Mouse (Mus musculus): ENCODE measurements around the gene Zic3. TPM values are rescaled to one million over a fixed set of nuclear protein-coding genes. Genes with fewer than 3 reads are reported as not detected.

Gene Zic3
- total RNA-seq, 1 experiment = 41.0 TPM

DNA sequence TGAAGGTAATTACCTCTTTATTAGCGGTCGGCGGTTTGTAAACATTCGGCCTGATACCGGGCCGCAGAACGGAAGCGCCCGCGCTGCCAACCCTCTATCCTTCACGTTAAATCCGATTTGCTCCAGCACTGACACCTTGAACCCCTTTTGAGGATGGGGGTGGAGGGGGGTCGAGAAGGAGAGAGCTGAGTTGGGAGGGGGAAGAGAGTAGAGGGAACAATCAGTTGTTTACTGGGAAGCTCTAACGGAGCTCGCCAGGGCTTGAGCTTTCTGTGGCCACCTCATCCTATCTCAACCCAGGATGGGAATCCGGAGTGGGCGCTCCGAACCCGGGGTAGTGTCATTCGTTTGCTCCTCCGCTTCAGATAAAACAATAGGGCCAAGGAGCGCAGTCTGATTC lies 11.0 kb downstream of the Zic3 start:
- peak overlapping the region; percentile 82 for H3K9ac ChIP-seq (ENCODE audit: insufficient read depth, low read depth, low read length, poor library complexity, severe bottlenecking)
- no peaks in the 10 kb centered on the region; a peak in 1 of 4 replicates for H3K4me1 ChIP-seq (ENCODE audit: control insufficient read depth in 2 of 2, insufficient read depth in 2 of 2, low read length in 2 of 2, poor library complexity in 1 of 2)
- peak overlapping the region; percentile 97; the same call in 1 of the 2 replicates for H3K27ac ChIP-seq (ENCODE audit: insufficient read depth, low read depth, low read length, poor library complexity, severe bottlenecking)
- peak overlapping the region; percentile 89 to 96 for H3K4me3 ChIP-seq (ENCODE audit: insufficient read depth in 1 of 2, low read depth in 1 of 2, low read length in 2 of 2, poor library complexity in 1 of 2, severe bottlenecking in 1 of 2)
- no peak for DNase-seq (ENCODE audit: low read depth, low spot score)
- peaks cover 25% of the 10 kb centered on the region for H3K36me3 ChIP-seq (ENCODE audit: control insufficient read depth, insufficient read depth, low read length, poor library complexity, severe bottlenecking)
- H3K9me3 ChIP-seq (ENCODE audit: control insufficient read depth, insufficient read depth, low read depth, low read length) = no peaks in the 10 kb centered on the region
- TF ChIP-seq ZC3H11A (IDR thresholded peaks at IDR 0.05; ENCODE audit: borderline replicate concordance, low read depth, low read length) = no peak
- no peak for TF ChIP-seq MAFK (IDR thresholded peaks at IDR 0.05; ENCODE audit: insufficient read depth, low read depth, low read length)
- no peak for TF ChIP-seq CHD2 (IDR thresholded peaks at IDR 0.05; ENCODE audit: low read depth, low read length)
- TF ChIP-seq ZNF384 (IDR thresholded peaks at IDR 0.05; ENCODE audit: low read depth, low read length) = no peak
- TF ChIP-seq HCFC1 (IDR thresholded peaks at IDR 0.05; ENCODE audit: borderline replicate concordance, insufficient read depth, low read length) = no peak
- in situ Hi-C loops (cut with MboI; ENCODE audit: low sequenced_read_pairs in 2 of 2, unreplicated experiment in 2 of 2) = no loop called here

- Histone ChIP-seq H3K36me3 (ENCODE audit: control insufficient read depth, insufficient read depth, low read length, poor library complexity, severe bottlenecking) (peaks cover 7% of the 10 kb centered on the region), H3K4me1 (ENCODE audit: control insufficient read depth in 2 of 2, insufficient read depth in 2 of 2, low read length in 2 of 2, poor library complexity in 1 of 2) (peaks cover 0 to 13% of the 10 kb centered on the region in 2 experiments; a peak in 2 of 4 replicates), H3K9ac (ENCODE audit: insufficient read depth, low read depth, low read length, poor library complexity, severe bottlenecking) (peak overlapping the region; percentile 88), H3K9me3 (ENCODE audit: control insufficient read depth, insufficient read depth, low read depth, low read length) (no peaks in the 10 kb centered on the region), H3K4me3 (ENCODE audit: insufficient read depth in 1 of 2, low read depth in 1 of 2, low read length in 2 of 2, poor library complexity in 1 of 2, severe bottlenecking in 1 of 2) (peak overlapping the region; percentile 62 to 64), H3K27ac (ENCODE audit: insufficient read depth, low read depth, low read length, poor library complexity, severe bottlenecking) (peak overlapping the region; percentile 100)
- DNase-seq (ENCODE audit: low read depth, low spot score) = no peak
- in situ Hi-C loops (cut with MboI; ENCODE audit: low sequenced_read_pairs in 2 of 2, unreplicated experiment in 2 of 2) = no loop called here
- TF ChIP-seq ZC3H11A (IDR thresholded peaks at IDR 0.05; ENCODE audit: borderline replicate concordance, low read depth, low read length) (no peak), CHD2 (IDR thresholded peaks at IDR 0.05; ENCODE audit: low read depth, low read length) (no peak), MAFK (IDR thresholded peaks at IDR 0.05; ENCODE audit: insufficient read depth, low read depth, low read length) (no peak), ZNF384 (IDR thresholded peaks at IDR 0.05; ENCODE audit: low read depth, low read length) (no peak), HCFC1 (IDR thresholded peaks at IDR 0.05; ENCODE audit: borderline replicate concordance, insufficient read depth, low read length) (no peak)
Measured at GRCm38 (mm10) chrX:58038061-58039007, 15.8 kb downstream of the Zic3 start.

DNA sequence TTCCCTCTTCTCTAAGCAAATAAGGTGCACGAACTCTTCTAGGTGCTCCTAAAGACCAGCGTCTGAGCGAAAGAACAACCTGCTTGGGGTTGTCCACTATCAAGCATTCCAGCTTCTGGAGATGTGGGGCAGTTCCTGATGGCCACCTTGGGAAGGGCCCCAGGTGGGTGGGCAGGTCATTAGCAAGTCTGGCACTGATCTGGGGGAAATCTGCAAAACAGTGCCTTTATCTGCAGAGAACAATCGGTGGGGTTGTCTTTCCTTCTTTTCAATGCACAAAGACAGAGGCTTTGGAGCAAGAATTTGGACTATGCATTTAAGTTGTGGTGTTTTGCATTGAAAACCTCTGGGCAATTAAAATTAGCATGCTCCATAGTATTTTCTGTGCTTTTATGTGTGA lies 17.2 kb downstream of the Zic3 start:
- Histone ChIP-seq H3K9me3 (ENCODE audit: control insufficient read depth, insufficient read depth, low read depth, low read length) (no peaks in the 10 kb centered on the region), H3K9ac (ENCODE audit: insufficient read depth, low read depth, low read length, poor library complexity, severe bottlenecking) (peak overlapping the region; percentile 88), H3K27ac (ENCODE audit: insufficient read depth, low read depth, low read length, poor library complexity, severe bottlenecking) (peak overlapping the region; percentile 100), H3K4me3 (ENCODE audit: insufficient read depth in 1 of 2, low read depth in 1 of 2, low read length in 2 of 2, poor library complexity in 1 of 2, severe bottlenecking in 1 of 2) (peak overlapping the region; percentile 51 to 64; a peak in 3 of 4 replicates), H3K36me3 (ENCODE audit: control insufficient read depth, insufficient read depth, low read length, poor library complexity, severe bottlenecking) (no peaks in the 10 kb centered on the region; the same call in 1 of the 2 replicates), H3K4me1 (ENCODE audit: control insufficient read depth in 2 of 2, insufficient read depth in 2 of 2, low read length in 2 of 2, poor library complexity in 1 of 2) (peaks cover 0 to 13% of the 10 kb centered on the region in 2 experiments; a peak in 2 of 4 replicates)
- no peak for TF ChIP-seq ZC3H11A (IDR thresholded peaks at IDR 0.05; ENCODE audit: borderline replicate concordance, low read depth, low read length)
- TF ChIP-seq HCFC1 (IDR thresholded peaks at IDR 0.05; ENCODE audit: borderline replicate concordance, insufficient read depth, low read length) = no peak
- no peak for TF ChIP-seq ZNF384 (IDR thresholded peaks at IDR 0.05; ENCODE audit: low read depth, low read length)
- no peak for TF ChIP-seq MAFK (IDR thresholded peaks at IDR 0.05; ENCODE audit: insufficient read depth, low read depth, low read length)
- no peak for TF ChIP-seq CHD2 (IDR thresholded peaks at IDR 0.05; ENCODE audit: low read depth, low read length)
- DNase-seq (ENCODE audit: low read depth, low spot score) = no peak
- in situ Hi-C loops (cut with MboI; ENCODE audit: low sequenced_read_pairs in 2 of 2, unreplicated experiment in 2 of 2) = no loop called here

GRCm38 (mm10) chrX:58041865-58042264 lies 19.4 kb downstream of the Zic3 start:
- Histone ChIP-seq H3K9ac (ENCODE audit: insufficient read depth, low read depth, low read length, poor library complexity, severe bottlenecking) (no peak overlapping the region), H3K4me1 (ENCODE audit: control insufficient read depth in 2 of 2, insufficient read depth in 2 of 2, low read length in 2 of 2, poor library complexity in 1 of 2) (peaks cover 0 to 13% of the 10 kb centered on the region in 2 experiments; a peak in 2 of 4 replicates), H3K9me3 (ENCODE audit: control insufficient read depth, insufficient read depth, low read depth, low read length) (no peaks in the 10 kb centered on the region), H3K36me3 (ENCODE audit: control insufficient read depth, insufficient read depth, low read length, poor library complexity, severe bottlenecking) (no peaks in the 10 kb centered on the region; the same call in 1 of the 2 replicates), H3K27ac (ENCODE audit: insufficient read depth, low read depth, low read length, poor library complexity, severe bottlenecking) (peak overlapping the region; percentile 93; the same call in 1 of the 2 replicates), H3K4me3 (ENCODE audit: insufficient read depth in 1 of 2, low read depth in 1 of 2, low read length in 2 of 2, poor library complexity in 1 of 2, severe bottlenecking in 1 of 2) (no peak overlapping the region)
- TF ChIP-seq ZC3H11A (IDR thresholded peaks at IDR 0.05; ENCODE audit: borderline replicate concordance, low read depth, low read length) (no peak), MAFK (IDR thresholded peaks at IDR 0.05; ENCODE audit: insufficient read depth, low read depth, low read length) (no peak), HCFC1 (IDR thresholded peaks at IDR 0.05; ENCODE audit: borderline replicate concordance, insufficient read depth, low read length) (no peak), ZNF384 (IDR thresholded peaks at IDR 0.05; ENCODE audit: low read depth, low read length) (no peak), CHD2 (IDR thresholded peaks at IDR 0.05; ENCODE audit: low read depth, low read length) (peak; percentile 53; the same call in 1 of the 2 replicates)
- in situ Hi-C loops (cut with MboI; ENCODE audit: low sequenced_read_pairs in 2 of 2, unreplicated experiment in 2 of 2) = no loop called here
- no peak for DNase-seq (ENCODE audit: low read depth, low spot score)

All from ES-E14 (cell line).